ENCODE assay signal across 8 mouse cellular contexts in genomic region chr19:23136202-23136850, GRCm38 (mm10). TPM values are rescaled to one million over a fixed set of nuclear protein-coding genes. Genes with fewer than 3 reads are reported as not detected.
A peak's percentile ranks its signal among the peaks of the same experiment; 100 is the strongest.
DNase-seq lines count a peak whose midpoint lies in the region; ATAC-seq lines count a peak whose summit lies in the region.

No protein-coding gene starts in this region.

- DNase-seq in layer of hippocampus, postnatal 10 days (ENCODE audit: low spot score in 2 of 2), result peak; percentile 61 to 67
- DNase-seq in layer of hippocampus, adult 8-10 months (ENCODE audit: low spot score in 2 of 2), result no peak
- peak; percentile 98 for DNase-seq in brain, adult 2 months (ENCODE audit: low read depth, low spot score)
- DNase-seq in forebrain, embryonic 10.5 days (ENCODE audit: extremely low spot score, low spot score), result peak; percentile 54
- peak; percentile 81 for DNase-seq in heart, postnatal 10 days
- peak; percentile 89 to 96 for DNase-seq in kidney, postnatal 25 days
- peak; percentile 76 for DNase-seq in lung, postnatal 36 days

- peak overlapping the region; percentile 69 for H3K27ac ChIP-seq in forebrain, embryonic 10.5 days
- peak overlapping the region; percentile 91 for H3K27ac ChIP-seq in stomach, embryonic 15.5 days

- 2% methylated on average over 27 of the region's 27 CpGs for WGBS in forebrain, embryonic 10.5 days
- 7% methylated on average over 27 of the region's 27 CpGs for WGBS in stomach, embryonic 15.5 days

- intact Hi-C loops in heart, postnatal 10 days (cut with DNase I), result no loop called here

- peaks cover 85% of the 10 kb centered on the region for H3K27me3 ChIP-seq in forebrain, embryonic 10.5 days (ENCODE audit: poor library complexity, severe bottlenecking)
- peaks cover 6% of the 10 kb centered on the region; the same call in 1 of the 2 replicates for H3K27me3 ChIP-seq in stomach, embryonic 15.5 days (replicated peaks)

- H3K9ac ChIP-seq in stomach, embryonic 15.5 days, result peak overlapping the region; percentile 29; the same call in 1 of the 2 replicates

- no peaks in the 10 kb centered on the region for H3K9me3 ChIP-seq in forebrain, embryonic 10.5 days
- no peaks in the 10 kb centered on the region for H3K9me3 ChIP-seq in stomach, embryonic 15.5 days

- H3K36me3 ChIP-seq in forebrain, embryonic 10.5 days (replicated peaks), result no peaks in the 10 kb centered on the region
- no peaks in the 10 kb centered on the region for H3K36me3 ChIP-seq in stomach, embryonic 15.5 days

- ATAC-seq in stomach, embryonic 15.5 days (ENCODE audit: insufficient read depth, low FRiP score, low read depth), result no peak

- H3K4me1 ChIP-seq in forebrain, embryonic 10.5 days, result peaks cover 50% of the 10 kb centered on the region
- peaks cover 35% of the 10 kb centered on the region for H3K4me1 ChIP-seq in stomach, embryonic 15.5 days

- H3K4me2 ChIP-seq in stomach, embryonic 15.5 days, result peak overlapping the region; percentile 93

- H3K4me3 ChIP-seq in forebrain, embryonic 10.5 days, result peak overlapping the region; percentile 56
- H3K4me3 ChIP-seq in stomach, embryonic 15.5 days (replicated peaks), result peak overlapping the region; percentile 43

RNA-seq across cellular contexts. Expression of gene Klf9, which starts 4.7 kb away (rescaled TPM):
- total RNA-seq in layer of hippocampus, postnatal 10 days (2021), result 100 to 1,000 TPM; 124 to 137 TPM
- total RNA-seq in layer of hippocampus, adult 8-10 months (2022), result 100 to 1,000 TPM; 136 to 156 (median 140) TPM
- polyA plus RNA-seq in forebrain, embryonic 10.5 days (2016; fragmentation: Nextera tagmentation; extraction: Ambion mirVana), result 0.81 and 0.95 TPM in 2 replicates
- total RNA-seq in heart, postnatal 10 days (2021), result 100 to 1,000 TPM in 1 of 2 experiments, 10 to 100 TPM in 1; 67.7 to 119 TPM
- 6.8 and 8.1 TPM in 2 replicates for polyA plus RNA-seq in stomach, embryonic 15.5 days (2015; fragmentation: Nextera tagmentation; extraction: Ambion mirVana)

Comparison
In these comparisons a context has a peak if more than half of its experiments do, and no peak if none do; other contexts are left out.
1. DNase-seq: peak in layer of hippocampus, postnatal 10 days (2 of 2), brain, adult 2 months (single experiment), forebrain, embryonic 10.5 days (single experiment), heart, postnatal 10 days (2 of 2), kidney, postnatal 25 days (2 of 2) and lung, postnatal 36 days (single experiment); none in layer of hippocampus, adult 8-10 months (0 of 2).